Mouse (Mus musculus) urinary bladder, postnatal 10 days (tissue): ENCODE data around the gene B020011L13Rik.
"Not testable (repeated sequence)": the region's sequence is repeated elsewhere in the genome, so short reads cannot be mapped to it uniquely, and the experiment has no call there.

Source experiments
- DNase-seq: peaks from one replicate; pipeline ENCODE4 v3.0.0; 2022; ENCODE audit warnings: low spot score

Gene B020011L13Rik

GRCm38 (mm10) chr1:117780833-117781232 lies at the start of gene B020011L13Rik:
Gene B020011L13Rik (plus strand): TSS chr1:117781133.
- DNase-seq, result not testable (repeated sequence)

GRCm38 (mm10) chr1:117816271-117816670 lies 35.3 kb downstream of the B020011L13Rik start:
- DNase-seq, result not testable (repeated sequence)

GRCm38 (mm10) chr1:117829781-117830180 lies 48.8 kb downstream of the B020011L13Rik start, which contains the start of gene Gm28360:
Gene Gm28360 (plus strand): TSS chr1:117830081.
- DNase-seq, result not testable (repeated sequence)

GRCm38 (mm10) chr1:117851718-117852117 lies 70.8 kb downstream of the B020011L13Rik start:
- not testable (repeated sequence) for DNase-seq
